Mouse (Mus musculus) 3T3-L1 (cell line): ENCODE data around the gene Ttll11.

Experiments
- DNase-seq: peaks from one replicate; pipeline ENCODE4 v3.0.0-alpha.2; 2015; ENCODE audit warnings: low read depth, low spot score

The Ttll11 gene

GRCm38 (mm10) chr2:35979644-35980021 is at the start of gene Ttll11:
Gene Ttll11 (minus strand): TSS chr2:35979913.
- DNase-seq = peak; percentile 91

DNA sequence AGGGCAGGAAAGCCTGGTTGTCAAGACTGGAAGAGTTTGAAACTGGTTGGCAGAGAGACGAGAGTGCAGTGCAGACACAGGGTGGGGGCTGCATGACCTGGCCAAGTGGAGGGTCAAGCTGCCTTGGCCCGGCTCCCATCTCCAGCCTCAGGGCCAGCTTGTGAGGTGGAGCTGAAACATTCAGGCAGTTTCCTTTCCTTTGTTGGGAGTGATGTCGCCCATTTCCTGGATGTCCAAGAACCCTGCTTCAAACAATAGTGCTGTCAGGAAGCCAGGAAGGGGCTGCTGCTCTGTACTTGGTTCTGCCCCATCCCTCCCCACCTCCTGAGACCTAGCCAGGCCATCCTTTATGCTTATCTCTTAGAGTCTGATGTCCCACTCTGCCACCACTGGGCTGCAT is 43.6 kb upstream of the Ttll11 start:
- no peak for DNase-seq

- DNase-seq = no peak
These were observed 41.9 kb upstream of the Ttll11 start for GRCm38 (mm10) chr2:36021385-36022159.

- no peak for DNase-seq
These were observed 33.3 kb upstream of the Ttll11 start for GRCm38 (mm10) chr2:36013010-36013409.

GRCm38 (mm10) chr2:36011331-36011825 is 31.7 kb upstream of the Ttll11 start:
- no peak for DNase-seq

- no peak for DNase-seq
These were observed 30.9 kb upstream of the Ttll11 start for GRCm38 (mm10) chr2:36010579-36010978.

DNA sequence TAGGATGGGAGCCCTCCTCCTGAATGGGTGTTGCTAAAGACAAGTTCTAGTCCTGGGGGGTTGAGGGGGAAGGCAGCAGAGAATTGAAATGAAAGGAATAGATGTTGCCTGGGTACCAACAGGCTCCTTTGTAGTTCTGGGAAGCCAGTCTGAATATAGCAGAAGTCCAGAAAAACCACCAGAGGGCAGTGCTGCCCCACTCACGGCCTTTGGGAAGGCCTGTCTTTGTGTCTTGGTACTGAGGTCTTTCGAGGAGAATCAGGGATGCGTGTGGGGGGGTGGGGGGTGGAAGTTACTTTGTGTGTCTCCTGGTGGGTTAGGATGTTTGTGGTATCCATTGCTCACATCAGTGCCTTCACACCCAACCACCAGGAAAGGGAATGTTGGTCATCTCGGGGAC is 29.7 kb upstream of the Ttll11 start:
- peak; percentile 92 for DNase-seq

- peak; percentile 89 for DNase-seq
These were observed 28.4 kb upstream of the Ttll11 start for GRCm38 (mm10) chr2:36008071-36008470.

- no peak for DNase-seq
These were observed 22.5 kb upstream of the Ttll11 start for GRCm38 (mm10) chr2:36002188-36002587.

DNA sequence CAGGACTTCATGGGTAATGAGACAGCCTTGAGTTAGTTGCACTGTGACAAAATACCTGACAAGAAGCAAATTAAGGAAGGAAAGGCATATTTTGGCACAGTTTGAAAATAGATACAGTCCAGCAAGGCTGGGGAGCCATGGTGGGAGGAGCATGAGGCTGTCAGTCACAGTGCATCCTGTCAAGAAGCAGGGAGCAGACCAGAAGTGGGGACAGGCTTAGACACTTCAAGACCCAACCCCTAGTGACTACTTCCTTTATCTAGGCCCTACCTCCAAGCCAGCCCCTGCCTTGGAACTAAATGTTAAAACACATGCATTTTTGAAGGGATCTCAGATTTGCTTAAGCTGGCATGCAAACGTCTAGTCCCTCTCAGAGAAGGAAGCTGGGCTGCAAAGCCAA is 20.7 kb upstream of the Ttll11 start:
- DNase-seq = no peak

- no peak for DNase-seq
These were observed 19.5 kb upstream of the Ttll11 start for GRCm38 (mm10) chr2:35999212-35999611.

DNA sequence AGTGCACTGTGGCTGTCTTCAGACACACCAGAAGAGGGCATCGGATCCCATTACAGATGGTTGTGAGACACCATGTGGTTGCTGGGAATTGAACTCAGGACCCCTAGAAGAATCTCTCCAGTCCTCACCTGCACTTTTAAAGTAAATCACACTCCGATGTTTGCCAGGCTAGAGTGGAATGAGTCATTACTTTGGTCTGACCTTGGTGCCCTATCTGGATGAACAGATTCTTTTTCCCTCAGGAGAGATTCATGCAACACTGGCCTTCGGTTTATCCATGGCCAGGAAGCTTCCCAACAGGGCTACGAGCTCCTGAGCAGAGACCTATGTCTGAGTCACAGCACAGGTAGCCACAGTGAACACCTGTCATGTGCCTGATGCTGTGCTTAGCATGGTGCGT is 18.7 kb upstream of the Ttll11 start:
- peak; percentile 53 for DNase-seq

- DNase-seq = no peak
These were observed 17.0 kb upstream of the Ttll11 start for GRCm38 (mm10) chr2:35996753-35997152.

DNA sequence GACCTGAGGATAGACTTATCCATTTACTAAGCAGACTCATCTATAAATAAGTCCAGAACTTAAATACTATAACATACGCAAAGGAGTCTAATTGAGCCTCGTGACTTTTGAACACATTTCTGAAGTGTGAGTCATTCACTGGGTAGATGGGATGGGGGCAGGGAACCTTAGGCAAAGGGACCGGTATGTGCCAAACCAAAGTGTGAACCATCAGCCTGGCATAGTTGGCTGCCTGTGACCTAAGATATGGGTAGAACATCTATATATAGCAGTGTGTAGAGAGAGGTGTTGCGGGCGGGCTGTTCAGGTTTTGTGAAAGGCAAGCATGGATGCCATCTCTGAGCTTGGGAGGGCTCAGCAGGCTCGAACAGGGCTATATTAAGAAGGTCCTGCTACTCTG is 14.6 kb upstream of the Ttll11 start:
- peak; percentile 85 for DNase-seq

GRCm38 (mm10) chr2:35993481-35993880 is 13.8 kb upstream of the Ttll11 start:
- DNase-seq = no peak

GRCm38 (mm10) chr2:35992259-35992658 is 12.5 kb upstream of the Ttll11 start:
- no peak for DNase-seq

GRCm38 (mm10) chr2:35983869-35984268 is 4.2 kb upstream of the Ttll11 start:
- DNase-seq = peak; percentile 91

DNA sequence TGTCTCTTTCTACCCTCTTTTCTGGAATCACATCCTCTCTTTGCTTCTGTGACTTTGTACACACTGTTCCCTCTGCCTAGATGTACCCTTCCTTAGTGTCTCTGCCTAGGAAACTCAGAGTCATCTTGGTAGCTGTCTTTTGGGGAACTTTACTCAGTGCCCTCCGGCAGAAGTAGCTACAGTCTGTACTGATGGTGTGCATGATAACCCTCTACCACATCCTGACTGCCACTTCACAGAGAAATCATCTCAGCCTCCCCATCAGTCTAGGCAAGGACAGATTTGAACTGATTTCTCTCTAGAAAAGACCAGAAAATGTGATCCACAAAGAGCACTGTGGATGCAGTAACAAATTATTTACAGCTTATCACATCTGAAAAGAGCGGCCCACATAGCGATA is 2.2 kb upstream of the Ttll11 start:
- no peak for DNase-seq

DNA sequence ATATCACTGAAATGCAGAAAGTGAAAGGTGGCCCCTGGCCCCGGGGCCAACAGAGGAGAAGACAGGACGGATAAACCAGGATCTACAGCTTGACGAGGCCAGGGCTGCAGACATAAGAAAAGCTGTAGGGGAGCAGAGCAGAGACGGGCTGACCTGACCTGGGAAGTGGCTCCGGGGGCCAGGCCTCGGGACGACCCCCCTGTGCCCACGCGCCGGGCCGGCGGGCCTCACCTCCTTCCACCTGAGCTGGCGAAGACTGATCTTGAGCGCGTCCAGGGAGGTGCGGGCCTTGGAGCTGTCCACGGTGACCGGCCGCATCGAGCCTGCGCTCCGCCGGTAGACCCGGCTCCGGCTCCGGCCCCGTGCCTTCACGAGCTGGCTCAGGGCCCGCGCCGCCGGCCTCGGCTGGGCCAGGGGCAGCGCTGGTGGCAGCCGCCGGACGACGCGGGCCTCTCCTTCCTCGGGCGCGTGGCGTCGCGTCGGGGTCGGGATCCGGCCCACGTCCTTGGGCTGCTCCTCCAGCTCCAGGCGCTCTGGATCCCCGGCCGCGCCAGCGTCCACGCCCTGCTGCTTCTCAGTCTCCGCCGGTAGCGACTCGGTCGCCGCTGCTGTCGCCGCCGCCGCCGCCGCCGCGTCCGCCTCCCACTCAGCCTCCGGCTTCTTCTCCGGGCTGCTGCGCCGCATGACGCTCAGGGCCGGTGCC is 621 bp downstream of the Ttll11 start:
- peak; percentile 31 for DNase-seq

- peak; percentile 56 for DNase-seq
These were observed 1.3 kb downstream of the Ttll11 start for GRCm38 (mm10) chr2:35978276-35978933.

GRCm38 (mm10) chr2:35977749-35978148 is 2.0 kb downstream of the Ttll11 start:
- DNase-seq = no peak

GRCm38 (mm10) chr2:35972259-35973001 is 7.3 kb downstream of the Ttll11 start:
- DNase-seq = no peak
